Mouse (Mus musculus) kidney, adult 2 months (tissue): ENCODE data around the gene Lyg1. TPM values are rescaled to one million over a fixed set of nuclear protein-coding genes. Genes with fewer than 3 reads are reported as not detected.

ENCODE experiments used
- DNase-seq: peaks from one replicate; pipeline ENCODE4 v3.0.0; 2021
- H3K27ac ChIP-seq: fragments of 200-500 bp; 2 replicates; pipeline ENCODE4 v1.5.1; 2012; ENCODE audit warnings: low read depth, low read length, control low read depth, inconsistent platforms; ENCODE audit not compliant: insufficient read depth
- H3K27me3 ChIP-seq: fragments of 200-500 bp; replicated peaks from 2 replicates; pipeline ENCODE4 v1.6.1; 2012; ENCODE audit warnings: mild to moderate bottlenecking, moderate library complexity, low read length, inconsistent platforms; ENCODE audit not compliant: control insufficient read depth, insufficient read depth
- H3K36me3 ChIP-seq: fragments of 200-500 bp; 2 replicates; pipeline ENCODE4 v1.6.1; 2012; ENCODE audit warnings: mild to moderate bottlenecking, moderate library complexity, low read length, inconsistent platforms; ENCODE audit not compliant: control insufficient read depth, insufficient read depth
- H3K4me1 ChIP-seq: fragments of 200-500 bp; 2 replicates; pipeline ENCODE4 v1.6.1; 2011; ENCODE audit warnings: low read length; ENCODE audit not compliant: control insufficient read depth, insufficient read depth
- H3K4me3 ChIP-seq: fragments of 200-500 bp; 2 replicates; pipeline ENCODE4 v1.5.1; 2011; ENCODE audit warnings: mild to moderate bottlenecking, low read depth, low read length, control low read depth; ENCODE audit not compliant: insufficient read depth
- CTCF ChIP-seq: fragments of 200-500 bp; conservative IDR thresholded peaks from 2 replicates; pipeline ENCODE4 v1.5.1; 2011; ENCODE audit warnings: low read depth, mild to moderate bottlenecking, control low read depth, low read length, moderate library complexity, mixed read lengths; ENCODE audit not compliant: insufficient read depth, insufficient read length
- POLR2A ChIP-seq: fragments of 200-500 bp; IDR thresholded peaks from one replicate; pipeline ENCODE4 v1.6.1; 2011; ENCODE audit warnings: low read depth, low read length, control low read depth
- WGBS: fragments of 180-500 bp; shearing (Covaris S2); methylation state at CpG from one replicate; pipeline ENCODE4 v1.1.7; 2018; 5-methylcytosine and 5-hydroxymethylcytosine counted together
- polyA plus RNA-seq: library from polyadenylated mRNA; depleted of rRNA; stranded (reverse); fragments of >200 nt; gene quantifications from 2 replicates; pipeline ENCODE4 v1.2.3, GENCODE M21; 2012; rRNA removed

Lyg1 gene
- not detected in 2 replicates for polyA plus RNA-seq

DNA sequence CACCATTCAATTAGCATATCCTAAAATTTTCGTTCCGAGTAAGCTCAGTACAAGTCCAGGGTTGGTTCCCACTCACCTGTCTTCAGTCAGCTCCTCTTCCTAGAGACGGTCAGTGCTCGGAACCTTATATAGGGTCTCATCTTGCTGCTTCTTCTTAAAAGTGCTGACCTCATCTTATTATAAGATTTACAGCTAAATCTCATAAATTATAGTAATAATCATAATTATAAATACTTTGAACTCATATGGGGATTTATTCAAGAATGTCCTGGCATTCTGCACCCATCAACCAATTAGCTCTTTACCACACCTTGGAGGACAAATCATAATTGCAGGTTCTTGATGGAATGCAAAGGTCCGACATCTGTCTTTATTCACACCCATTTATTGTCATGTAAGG lies at the start of gene Lyg1:
Gene Lyg1 (minus strand): TSS at position 101 of the 400 bp plus-strand sequence.
- H3K27me3 ChIP-seq: no peaks in the 10 kb centered on the region
- 88% methylated on average over 5 of the region's 5 CpGs for WGBS
- H3K27ac ChIP-seq: no peak within 1 kb of the TSS
- no peak within 1 kb of the TSS for H3K4me3 ChIP-seq
- H3K4me1 ChIP-seq: no peaks in the 10 kb centered on the region
- H3K36me3 ChIP-seq: no peaks in the 10 kb centered on the region
- DNase-seq: no peak
- TF ChIP-seq POLR2A (no peak), CTCF (no peak)

DNA sequence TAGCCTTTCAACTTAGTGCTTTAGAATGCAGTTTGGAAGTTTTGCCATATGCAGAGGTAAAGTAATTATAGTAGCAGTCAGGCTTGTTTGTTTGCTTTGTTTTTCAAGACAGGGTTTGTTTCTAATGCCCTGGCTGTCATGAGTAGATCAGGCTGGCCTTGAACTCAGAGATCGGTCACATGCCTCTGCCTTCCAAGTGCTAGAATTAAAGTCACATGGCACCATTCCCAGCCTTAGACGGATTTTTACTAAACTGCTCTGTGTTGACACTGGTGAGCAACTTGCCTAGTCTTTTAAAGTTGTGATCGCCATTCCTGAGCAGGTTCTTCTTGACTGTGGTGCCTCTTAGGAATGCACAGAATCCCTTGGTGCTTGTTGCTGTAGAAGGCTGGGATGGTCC lies 49.2 kb upstream of the Lyg1 start:
- no peaks in the 10 kb centered on the region for H3K4me1 ChIP-seq
- H3K27me3 ChIP-seq: no peaks in the 10 kb centered on the region
- TF ChIP-seq CTCF (no peak), POLR2A (no peak)
- H3K36me3 ChIP-seq: no peaks in the 10 kb centered on the region
- no peak overlapping the region for H3K27ac ChIP-seq
- WGBS: 54% methylated on average over 3 of the region's 3 CpGs
- no peak overlapping the region for H3K4me3 ChIP-seq
- no peak for DNase-seq

DNA sequence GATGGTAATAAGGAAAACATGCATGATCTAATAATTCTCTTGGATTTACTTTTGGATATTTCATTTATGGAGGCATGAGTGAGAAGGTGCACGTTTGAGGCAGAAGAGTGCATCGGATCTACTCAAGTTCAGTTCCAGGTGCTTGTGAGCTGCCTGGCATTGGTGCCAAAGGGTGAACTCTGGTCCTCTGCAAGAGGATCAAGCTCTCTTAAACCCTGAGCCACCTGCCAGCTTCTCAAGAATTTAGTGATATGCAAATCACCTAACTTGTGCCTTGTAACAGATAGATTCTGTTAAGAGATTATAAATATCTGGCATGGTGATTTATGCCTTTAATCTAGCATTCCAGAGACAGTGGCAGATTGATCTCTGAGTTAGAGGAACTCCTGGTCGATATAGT lies 45.5 kb upstream of the Lyg1 start:
- no peak for TF ChIP-seq POLR2A
- no peak for TF ChIP-seq CTCF
- 50% methylated on average over 3 of the region's 3 CpGs for WGBS
- no peaks in the 10 kb centered on the region for H3K27me3 ChIP-seq
- H3K27ac ChIP-seq: no peak overlapping the region
- peaks cover 3% of the 10 kb centered on the region; the same call in 1 of the 2 replicates for H3K4me1 ChIP-seq
- H3K4me3 ChIP-seq: no peak overlapping the region
- DNase-seq: peak; percentile 11
- H3K36me3 ChIP-seq: no peaks in the 10 kb centered on the region

- no peaks in the 10 kb centered on the region for H3K36me3 ChIP-seq
- no peak for TF ChIP-seq CTCF
- no peak for TF ChIP-seq POLR2A
- H3K27ac ChIP-seq: no peak overlapping the region
- peaks cover 3% of the 10 kb centered on the region; the same call in 1 of the 2 replicates for H3K4me1 ChIP-seq
- no peaks in the 10 kb centered on the region for H3K27me3 ChIP-seq
- 93% methylated on average over 9 of the region's 9 CpGs for WGBS
- no peak for DNase-seq
- H3K4me3 ChIP-seq: no peak overlapping the region
Measured at GRCm38 (mm10) chr1:38001956-38002355, 44.4 kb upstream of the Lyg1 start.

DNA sequence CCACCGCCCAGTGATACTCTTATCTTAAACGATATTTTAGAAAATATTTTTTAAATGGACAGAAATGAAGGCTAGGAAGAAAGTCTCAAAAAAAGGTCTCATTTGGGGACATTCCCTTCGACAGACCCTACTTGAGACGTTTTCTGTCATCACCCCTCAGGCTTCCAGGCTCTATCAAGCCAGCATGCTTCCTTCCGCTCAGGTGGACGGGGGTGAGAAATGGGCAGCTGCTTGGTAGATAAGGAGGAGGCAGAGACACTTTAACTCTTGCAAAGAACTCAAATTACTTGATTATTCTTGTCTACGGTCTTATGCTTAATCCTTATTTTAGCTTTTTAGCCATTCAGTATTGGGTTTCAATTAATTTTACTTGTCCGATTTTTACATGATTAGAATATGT lies 43.3 kb upstream of the Lyg1 start:
- TF ChIP-seq POLR2A (no peak), CTCF (no peak)
- 94% methylated on average over 8 of the region's 8 CpGs for WGBS
- Histone ChIP-seq H3K27me3 (no peaks in the 10 kb centered on the region), H3K4me1 (peaks cover 3% of the 10 kb centered on the region; the same call in 1 of the 2 replicates), H3K27ac (no peak overlapping the region), H3K4me3 (no peak overlapping the region), H3K36me3 (no peaks in the 10 kb centered on the region)
- DNase-seq: no peak

- WGBS: 59% methylated on average over 3 of the region's 3 CpGs
- no peak overlapping the region for H3K4me3 ChIP-seq
Measured at GRCm38 (mm10) chr1:37999552-37999951, 42.0 kb upstream of the Lyg1 start.

DNA sequence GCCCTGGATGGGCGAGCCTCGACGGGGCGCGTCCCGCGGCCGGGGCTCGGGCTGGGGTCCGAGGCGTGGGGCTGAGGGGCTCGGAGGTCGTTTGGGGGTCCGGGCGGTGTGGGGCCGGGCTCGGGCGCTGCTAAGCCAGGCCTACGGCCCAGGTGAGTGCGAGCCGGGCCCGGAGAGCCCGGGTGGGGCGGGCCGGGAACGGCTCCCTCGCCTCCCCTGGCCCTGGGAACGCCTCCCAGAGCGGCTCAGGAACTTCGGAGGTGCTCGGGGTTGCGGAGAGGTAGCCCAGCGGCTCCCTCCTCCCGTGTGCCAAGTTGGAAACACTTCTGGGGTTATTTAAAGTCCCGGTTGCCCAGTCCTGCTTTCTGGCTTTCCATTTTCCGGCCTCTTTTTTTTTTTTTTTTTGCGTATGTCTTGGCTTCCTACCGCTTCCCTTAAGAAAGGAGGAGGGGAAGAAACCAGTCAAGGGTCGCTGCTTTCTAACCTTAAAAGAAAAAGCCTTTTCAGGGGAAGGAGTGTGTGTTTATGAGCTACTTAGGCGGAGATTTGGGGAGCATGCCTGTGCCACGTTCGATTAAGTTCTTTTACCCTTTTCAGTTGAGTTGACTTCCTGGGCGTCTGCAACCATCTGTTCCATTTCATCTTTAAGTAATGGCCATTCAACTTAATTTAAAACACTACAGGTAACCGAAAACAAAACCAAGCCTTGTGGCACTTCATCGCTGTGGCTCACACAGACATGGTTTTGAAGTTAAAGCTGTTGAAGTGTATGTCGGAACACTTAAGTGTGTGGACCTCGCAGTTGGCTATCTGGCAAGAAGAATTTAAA lies 41.0 kb upstream of the Lyg1 start:
- DNase-seq: peak; percentile 37
- H3K36me3 ChIP-seq: peaks cover 2% of the 10 kb centered on the region; the same call in 1 of the 2 replicates
- peak overlapping the region; percentile 93 for H3K4me3 ChIP-seq
- no peaks in the 10 kb centered on the region for H3K27me3 ChIP-seq
- TF ChIP-seq CTCF (no peak), POLR2A (no peak)
- 2% methylated on average over 47 of the region's 47 CpGs for WGBS
- peaks cover 3% of the 10 kb centered on the region; the same call in 1 of the 2 replicates for H3K4me1 ChIP-seq
- H3K27ac ChIP-seq: 0 out of 2 replicates have a peak overlapping the region, but pooled peaks have one; percentile 30

More at GRCm38 (mm10) chr1:37999552-37999951, 42.0 kb upstream of the Lyg1 start:
- peaks cover 3% of the 10 kb centered on the region; the same call in 1 of the 2 replicates for H3K4me1 ChIP-seq
- H3K27ac ChIP-seq: no peak overlapping the region
- no peaks in the 10 kb centered on the region for H3K36me3 ChIP-seq
- no peaks in the 10 kb centered on the region for H3K27me3 ChIP-seq
- DNase-seq: no peak
- TF ChIP-seq CTCF (no peak), POLR2A (no peak)
